Mouse (Mus musculus): ENCODE results near the gene Mapt. TPM values are rescaled to one million over a fixed set of nuclear protein-coding genes. Genes with fewer than 3 reads are reported as not detected.

Gene Mapt
- polyA plus RNA-seq (2014; fragmentation: Nextera tagmentation; extraction: Ambion mirVana) = 4.7 and 5.0 TPM in 2 replicates

DNA sequence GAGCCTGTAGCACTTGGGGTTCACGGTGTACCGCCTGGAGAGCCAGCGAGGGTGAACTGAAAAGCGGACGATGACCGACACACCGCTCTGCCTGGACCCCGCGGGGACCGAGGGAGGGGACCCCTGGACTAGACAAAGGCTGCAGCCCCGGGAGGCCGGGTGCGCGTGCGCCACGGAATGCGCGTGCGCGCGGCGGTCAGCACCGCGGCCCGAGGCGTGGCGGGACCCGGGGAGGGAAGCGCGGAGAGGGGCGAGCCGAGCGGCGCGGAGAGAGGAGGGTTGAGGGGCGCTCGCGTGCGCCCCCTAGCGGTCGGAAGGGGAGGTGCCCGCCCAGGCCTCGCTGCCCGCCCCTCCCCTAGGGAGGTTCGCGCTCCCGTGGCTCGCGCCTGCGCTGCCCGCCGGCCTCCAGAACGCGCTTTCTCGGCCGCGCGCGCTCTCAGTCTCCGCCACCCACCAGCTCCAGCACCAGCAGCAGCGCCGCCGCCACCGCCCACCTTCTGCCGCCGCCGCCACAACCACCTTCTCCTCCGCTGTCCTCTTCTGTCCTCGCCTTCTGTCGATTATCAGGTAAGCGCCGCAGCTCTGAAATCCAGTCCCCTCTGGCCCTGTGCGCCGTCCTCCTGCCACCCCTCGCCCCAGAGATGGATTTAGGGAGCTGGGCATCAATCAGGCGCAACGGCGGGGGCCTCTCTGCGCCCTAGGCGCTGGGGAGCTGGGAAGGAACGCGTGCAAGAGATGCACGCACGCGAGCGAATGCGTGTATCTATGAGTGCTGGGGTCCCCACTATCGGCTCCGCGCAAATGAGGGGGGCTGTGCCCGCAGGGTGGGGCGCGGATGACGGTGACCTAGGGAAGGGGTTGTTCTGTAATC is at the start of gene Mapt:
Gene Mapt (plus strand): TSS at position 350 of the 871 bp plus-strand sequence.
- H3K27ac ChIP-seq (ENCODE audit: low read depth, low read length) = 0 out of 2 replicates have a peak within 1 kb of the TSS, but pooled peaks have one; percentile 17
- H3K36me3 ChIP-seq (ENCODE audit: control insufficient read depth, insufficient read depth, low read length) = no peaks in the 10 kb centered on the region
- peaks cover 20% of the 10 kb centered on the region for H3K4me1 ChIP-seq (ENCODE audit: control insufficient read depth, insufficient read depth, low read length)
- peaks cover 46% of the 10 kb centered on the region for H3K27me3 ChIP-seq (ENCODE audit: control insufficient read depth, insufficient read depth, low read length)
- no peaks in the 10 kb centered on the region for H3K9me3 ChIP-seq (ENCODE audit: control insufficient read depth, low read length)
- H3K4me3 ChIP-seq (ENCODE audit: low read length) = peak within 1 kb of the TSS; percentile 55
- H3K4me2 ChIP-seq (replicated peaks; ENCODE audit: low read depth, low read length) = peak within 1 kb of the TSS; percentile 99
- peak; percentile 88 for ATAC-seq (ENCODE audit: low FRiP score, low TSS enrichment)
- peak within 1 kb of the TSS; percentile 56 for H3K9ac ChIP-seq (ENCODE audit: low read depth, low read length)
- under 1% methylated on average over 83 of the region's 94 CpGs for WGBS

DNA sequence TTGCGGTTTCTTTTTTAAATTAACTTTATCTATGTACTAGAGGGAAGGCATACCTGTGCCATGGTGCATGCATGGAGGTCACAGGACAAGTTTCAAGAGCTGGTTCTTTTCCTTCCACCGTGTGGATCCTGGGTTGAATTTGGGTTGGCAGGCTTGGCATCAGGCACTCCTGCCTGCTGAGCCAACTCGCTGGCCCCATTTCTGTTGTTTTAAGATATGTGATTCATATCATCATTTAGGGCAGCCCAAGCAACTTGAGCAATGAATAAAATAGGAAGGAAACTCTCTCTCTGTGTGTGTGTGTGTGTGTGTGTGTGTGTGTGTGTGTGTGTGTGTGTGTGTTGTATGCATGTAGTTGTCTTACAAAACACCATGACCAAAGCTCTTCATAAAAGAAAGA is 49.0 kb upstream of the Mapt start:
- Histone ChIP-seq H3K4me3 (ENCODE audit: low read length) (no peak overlapping the region), H3K9ac (ENCODE audit: low read depth, low read length) (no peak overlapping the region), H3K27me3 (ENCODE audit: control insufficient read depth, insufficient read depth, low read length) (no peaks in the 10 kb centered on the region), H3K36me3 (ENCODE audit: control insufficient read depth, insufficient read depth, low read length) (no peaks in the 10 kb centered on the region), H3K4me1 (ENCODE audit: control insufficient read depth, insufficient read depth, low read length) (0 out of 2 replicates have a peak, but pooled peaks cover 3% of the 10 kb centered on the region), H3K9me3 (ENCODE audit: control insufficient read depth, low read length) (no peaks in the 10 kb centered on the region), H3K27ac (ENCODE audit: low read depth, low read length) (no peak overlapping the region), H3K4me2 (replicated peaks; ENCODE audit: low read depth, low read length) (no peak overlapping the region)
- no peak for ATAC-seq (ENCODE audit: low FRiP score, low TSS enrichment)
- WGBS = 83% methylated on average over 3 of the region's 3 CpGs

DNA sequence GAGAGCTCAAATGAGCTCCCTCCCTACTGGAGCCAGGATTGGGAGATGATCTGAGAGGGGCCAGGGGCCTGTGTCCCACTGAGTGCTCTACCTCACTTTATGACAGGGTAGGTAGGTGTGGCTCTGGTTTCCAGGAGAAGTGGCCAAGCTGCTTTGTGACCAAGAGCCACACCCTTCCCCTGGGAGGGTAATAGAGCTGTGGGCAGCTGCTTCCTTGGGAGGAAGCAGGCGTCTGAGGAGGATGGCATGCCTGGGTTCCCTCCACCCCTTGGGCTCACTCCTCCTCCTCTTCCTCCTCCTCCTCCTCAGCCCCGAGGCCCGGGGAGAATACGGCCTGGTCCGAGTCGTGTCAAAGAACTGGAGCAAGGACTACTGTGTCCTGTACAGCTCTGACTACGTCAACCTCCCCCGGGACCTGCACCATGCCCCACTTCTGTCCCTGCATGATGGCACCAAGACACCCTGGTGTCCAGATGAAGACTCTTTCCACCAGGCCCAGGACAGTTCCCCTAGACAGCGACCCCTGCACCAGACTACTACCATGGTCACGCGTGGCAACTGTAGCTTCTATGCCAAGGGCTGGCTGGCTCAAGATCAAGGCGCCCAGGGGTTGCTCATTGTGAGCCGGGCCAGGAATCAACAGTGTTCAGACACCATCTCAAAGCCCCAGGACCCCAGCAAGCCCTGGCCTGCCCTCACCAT is 44.9 kb upstream of the Mapt start, which contains the start of gene Sppl2c:
Gene Sppl2c (plus strand): TSS at position 193 of the 702 bp plus-strand sequence.
- no peak for ATAC-seq (ENCODE audit: low FRiP score, low TSS enrichment)

DNA sequence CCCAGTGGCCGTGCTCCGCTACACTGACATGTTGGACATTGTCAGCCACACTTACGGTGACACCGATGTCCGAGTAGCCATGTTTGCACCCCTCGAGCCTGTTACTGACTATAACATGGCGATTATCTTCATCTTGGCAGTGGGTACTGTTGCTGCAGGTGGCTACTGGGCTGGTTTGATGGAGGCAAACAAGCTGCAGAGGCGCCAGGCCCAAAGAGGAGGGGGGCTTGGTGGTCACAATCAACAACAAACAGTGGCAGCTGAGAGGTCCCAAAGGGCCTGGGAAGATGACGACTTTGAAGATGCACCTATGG is 44.4 kb upstream of the Mapt start:
- H3K4me3 ChIP-seq (ENCODE audit: low read length) = no peak overlapping the region
- WGBS = 93% methylated on average over 9 of the region's 9 CpGs
- H3K27ac ChIP-seq (ENCODE audit: low read depth, low read length) = no peak overlapping the region
- no peak for ATAC-seq (ENCODE audit: low FRiP score, low TSS enrichment)
- no peaks in the 10 kb centered on the region for H3K9me3 ChIP-seq (ENCODE audit: control insufficient read depth, low read length)
- H3K4me1 ChIP-seq (ENCODE audit: control insufficient read depth, insufficient read depth, low read length) = no peaks in the 10 kb centered on the region
- no peak overlapping the region for H3K9ac ChIP-seq (ENCODE audit: low read depth, low read length)
- H3K27me3 ChIP-seq (ENCODE audit: control insufficient read depth, insufficient read depth, low read length) = no peaks in the 10 kb centered on the region
- no peaks in the 10 kb centered on the region for H3K36me3 ChIP-seq (ENCODE audit: control insufficient read depth, insufficient read depth, low read length)
- no peak overlapping the region for H3K4me2 ChIP-seq (replicated peaks; ENCODE audit: low read depth, low read length)

More for the DNA sequence above, 44.9 kb upstream of the Mapt start, which contains the start of gene Sppl2c:
- Histone ChIP-seq H3K4me3 (ENCODE audit: low read length) (no peak within 1 kb of the TSS), H3K4me1 (ENCODE audit: control insufficient read depth, insufficient read depth, low read length) (no peaks in the 10 kb centered on the region), H3K9ac (ENCODE audit: low read depth, low read length) (no peak within 1 kb of the TSS), H3K27me3 (ENCODE audit: control insufficient read depth, insufficient read depth, low read length) (no peaks in the 10 kb centered on the region), H3K4me2 (replicated peaks; ENCODE audit: low read depth, low read length) (no peak within 1 kb of the TSS), H3K27ac (ENCODE audit: low read depth, low read length) (no peak within 1 kb of the TSS), H3K9me3 (ENCODE audit: control insufficient read depth, low read length) (no peaks in the 10 kb centered on the region), H3K36me3 (ENCODE audit: control insufficient read depth, insufficient read depth, low read length) (no peaks in the 10 kb centered on the region)
- WGBS = 65% methylated on average over 13 of the region's 13 CpGs

DNA sequence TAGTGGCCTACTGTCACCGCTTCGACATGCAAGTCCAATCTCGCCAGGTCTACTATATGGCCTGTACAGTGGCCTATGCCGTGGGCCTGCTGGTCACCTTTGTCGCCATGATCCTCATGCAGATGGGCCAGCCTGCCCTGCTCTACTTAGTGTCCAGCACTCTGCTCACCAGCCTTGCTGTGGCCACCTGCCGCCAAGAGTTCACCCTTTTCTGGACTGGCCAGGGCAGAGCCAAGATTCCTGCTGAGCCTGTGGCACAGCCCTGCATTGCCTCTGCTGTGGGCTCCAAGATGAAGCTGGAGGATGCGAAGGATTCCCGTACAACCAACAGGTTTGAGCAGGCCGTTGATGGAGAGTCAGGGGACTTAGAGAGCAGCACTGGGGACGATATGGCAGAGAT is 43.4 kb upstream of the Mapt start:
- H3K36me3 ChIP-seq (ENCODE audit: control insufficient read depth, insufficient read depth, low read length) = no peaks in the 10 kb centered on the region
- H3K9me3 ChIP-seq (ENCODE audit: control insufficient read depth, low read length) = no peaks in the 10 kb centered on the region
- H3K4me2 ChIP-seq (replicated peaks; ENCODE audit: low read depth, low read length) = no peak overlapping the region
- no peak overlapping the region for H3K27ac ChIP-seq (ENCODE audit: low read depth, low read length)
- H3K9ac ChIP-seq (ENCODE audit: low read depth, low read length) = no peak overlapping the region
- H3K4me3 ChIP-seq (ENCODE audit: low read length) = no peak overlapping the region
- WGBS = 91% methylated on average over 10 of the region's 10 CpGs
- H3K4me1 ChIP-seq (ENCODE audit: control insufficient read depth, insufficient read depth, low read length) = no peaks in the 10 kb centered on the region
- no peaks in the 10 kb centered on the region for H3K27me3 ChIP-seq (ENCODE audit: control insufficient read depth, insufficient read depth, low read length)
- no peak for ATAC-seq (ENCODE audit: low FRiP score, low TSS enrichment)

DNA sequence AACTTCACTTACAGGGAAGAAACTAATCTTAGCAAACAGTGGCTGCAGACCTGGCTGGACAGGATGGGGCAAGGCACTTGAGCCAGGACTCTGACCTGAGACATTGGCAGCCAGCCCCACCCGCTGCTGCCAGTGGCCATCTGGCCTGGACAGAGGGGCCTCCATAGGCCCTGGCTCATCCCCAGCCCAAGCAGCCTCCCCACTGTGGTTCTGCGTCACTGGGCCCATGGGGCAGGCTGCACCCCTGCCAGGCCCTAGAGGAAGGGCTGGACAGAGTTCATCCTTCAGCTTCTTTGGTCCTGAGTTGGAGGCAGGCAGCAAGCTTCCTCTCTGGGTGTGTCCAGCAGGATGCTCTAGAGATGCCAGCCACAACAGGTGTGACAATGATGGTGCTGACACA is 41.2 kb upstream of the Mapt start:
- H3K27ac ChIP-seq (ENCODE audit: low read depth, low read length) = no peak overlapping the region
- H3K4me3 ChIP-seq (ENCODE audit: low read length) = no peak overlapping the region
- no peaks in the 10 kb centered on the region for H3K9me3 ChIP-seq (ENCODE audit: control insufficient read depth, low read length)
- no peaks in the 10 kb centered on the region for H3K4me1 ChIP-seq (ENCODE audit: control insufficient read depth, insufficient read depth, low read length)
- WGBS = 79% methylated on average over 2 of the region's 2 CpGs
- no peak overlapping the region for H3K9ac ChIP-seq (ENCODE audit: low read depth, low read length)
- H3K4me2 ChIP-seq (replicated peaks; ENCODE audit: low read depth, low read length) = no peak overlapping the region
- H3K27me3 ChIP-seq (ENCODE audit: control insufficient read depth, insufficient read depth, low read length) = no peaks in the 10 kb centered on the region
- no peak for ATAC-seq (ENCODE audit: low FRiP score, low TSS enrichment)
- no peaks in the 10 kb centered on the region for H3K36me3 ChIP-seq (ENCODE audit: control insufficient read depth, insufficient read depth, low read length)

DNA sequence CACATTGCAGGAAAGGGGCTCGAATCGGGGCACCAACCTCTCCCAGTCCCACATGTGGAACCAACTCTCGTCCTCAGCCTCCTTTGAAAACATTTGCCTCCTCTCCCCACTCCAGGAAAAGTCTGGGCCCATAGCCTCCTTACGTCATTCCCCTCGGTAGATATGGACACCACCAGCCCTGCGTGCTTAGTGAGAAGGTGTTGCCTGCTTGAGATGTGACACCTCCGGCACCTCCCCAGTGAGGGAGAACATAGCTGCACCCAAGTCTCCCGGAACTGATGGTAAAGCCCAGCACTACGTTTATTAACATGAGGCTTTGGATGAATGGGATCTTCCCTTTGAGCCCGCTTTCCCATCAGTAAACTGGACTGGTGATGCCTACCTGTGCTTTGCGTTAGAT is 35.8 kb upstream of the Mapt start:
- H3K9me3 ChIP-seq (ENCODE audit: control insufficient read depth, low read length) = no peaks in the 10 kb centered on the region
- no peak overlapping the region for H3K9ac ChIP-seq (ENCODE audit: low read depth, low read length)
- no peak overlapping the region for H3K4me2 ChIP-seq (replicated peaks; ENCODE audit: low read depth, low read length)
- peaks cover 3% of the 10 kb centered on the region; the same call in 1 of the 2 replicates for H3K27me3 ChIP-seq (ENCODE audit: control insufficient read depth, insufficient read depth, low read length)
- H3K27ac ChIP-seq (ENCODE audit: low read depth, low read length) = no peak overlapping the region
- H3K4me1 ChIP-seq (ENCODE audit: control insufficient read depth, insufficient read depth, low read length) = no peaks in the 10 kb centered on the region
- no peak for ATAC-seq (ENCODE audit: low FRiP score, low TSS enrichment)
- 76% methylated on average over 11 of the region's 11 CpGs for WGBS
- H3K36me3 ChIP-seq (ENCODE audit: control insufficient read depth, insufficient read depth, low read length) = no peaks in the 10 kb centered on the region
- no peak overlapping the region for H3K4me3 ChIP-seq (ENCODE audit: low read length)

DNA sequence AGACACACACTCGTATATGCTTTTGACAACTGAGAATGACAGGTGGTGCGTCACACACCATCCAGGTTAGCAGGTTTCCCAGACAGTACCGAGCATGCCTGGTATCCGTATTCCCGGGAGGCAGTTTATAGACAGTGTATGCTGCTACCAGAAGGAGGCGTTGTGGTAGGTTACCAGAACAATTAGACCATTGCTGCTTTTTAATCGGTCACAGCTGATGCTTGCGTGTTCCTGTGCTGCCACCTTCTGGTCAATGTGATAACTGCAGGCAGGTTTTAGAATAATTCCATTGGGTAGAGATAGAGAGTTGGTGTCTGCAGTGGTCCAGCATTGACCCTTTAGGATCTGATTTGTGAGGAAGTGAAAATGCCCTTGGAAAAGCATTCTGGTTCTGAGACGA is 35.4 kb upstream of the Mapt start:
- H3K4me1 ChIP-seq (ENCODE audit: control insufficient read depth, insufficient read depth, low read length) = no peaks in the 10 kb centered on the region
- H3K27me3 ChIP-seq (ENCODE audit: control insufficient read depth, insufficient read depth, low read length) = peaks cover 3% of the 10 kb centered on the region; the same call in 1 of the 2 replicates
- no peak overlapping the region for H3K27ac ChIP-seq (ENCODE audit: low read depth, low read length)
- no peak overlapping the region for H3K9ac ChIP-seq (ENCODE audit: low read depth, low read length)
- peak; percentile 60; the same call in 1 of the 2 replicates for ATAC-seq (ENCODE audit: low FRiP score, low TSS enrichment)
- no peak overlapping the region for H3K4me3 ChIP-seq (ENCODE audit: low read length)
- no peak overlapping the region for H3K4me2 ChIP-seq (replicated peaks; ENCODE audit: low read depth, low read length)
- H3K9me3 ChIP-seq (ENCODE audit: control insufficient read depth, low read length) = no peaks in the 10 kb centered on the region
- WGBS = 7% methylated on average over 9 of the region's 9 CpGs
- no peaks in the 10 kb centered on the region for H3K36me3 ChIP-seq (ENCODE audit: control insufficient read depth, insufficient read depth, low read length)

DNA sequence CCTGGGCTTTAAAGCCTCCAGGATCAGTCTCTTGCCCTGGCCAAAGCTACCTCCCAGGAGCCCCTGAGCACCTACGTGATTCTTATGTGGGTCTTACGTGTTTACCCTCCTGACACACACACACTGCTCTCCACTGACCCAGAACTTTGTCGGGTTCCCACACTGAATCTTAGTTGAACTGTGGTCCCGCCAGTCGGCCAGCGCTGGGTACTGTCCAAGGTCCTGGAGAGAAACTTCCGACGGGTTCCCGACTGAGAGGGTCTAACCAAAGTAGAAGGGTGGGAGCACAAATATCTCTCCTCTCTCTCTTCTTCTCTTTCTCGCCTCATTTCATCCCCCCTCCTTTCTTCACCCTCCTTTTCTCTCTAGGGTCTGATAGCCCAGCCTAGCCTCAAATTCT is 33.3 kb upstream of the Mapt start:
- Histone ChIP-seq H3K36me3 (ENCODE audit: control insufficient read depth, insufficient read depth, low read length) (no peaks in the 10 kb centered on the region), H3K27me3 (ENCODE audit: control insufficient read depth, insufficient read depth, low read length) (peaks cover 3% of the 10 kb centered on the region; the same call in 1 of the 2 replicates), H3K27ac (ENCODE audit: low read depth, low read length) (no peak overlapping the region), H3K9me3 (ENCODE audit: control insufficient read depth, low read length) (peaks cover 5% of the 10 kb centered on the region; the same call in 1 of the 2 replicates), H3K9ac (ENCODE audit: low read depth, low read length) (no peak overlapping the region), H3K4me2 (replicated peaks; ENCODE audit: low read depth, low read length) (no peak overlapping the region), H3K4me1 (ENCODE audit: control insufficient read depth, insufficient read depth, low read length) (no peaks in the 10 kb centered on the region), H3K4me3 (ENCODE audit: low read length) (no peak overlapping the region)
- WGBS = 5% methylated on average over 10 of the region's 10 CpGs
- ATAC-seq (ENCODE audit: low FRiP score, low TSS enrichment) = no peak

All from kidney, embryonic 14.5 days (tissue).